Mouse (Mus musculus) cerebellum, adult 2 months (tissue): ENCODE measurements at regions not wholly inside any gene's neighbourhood (a gene's known extent, or its start where the extent isn't known, plus 50 kb on each side); places are given as distances from the start of the nearest gene placed in this dataset.

Experiments used
- DNase-seq, 2 experiments: peaks; one replicate each; pipeline ENCODE4 v3.0.0; 2021
- H3K27ac ChIP-seq: fragments of 200-500 bp; 2 replicates; pipeline ENCODE4 v1.5.1; 2012; ENCODE audit warnings: low read length, control low read depth, inconsistent platforms; ENCODE audit not compliant: insufficient read depth
- H3K27me3 ChIP-seq: fragments of 200-500 bp; 2 replicates; pipeline ENCODE4 v1.6.1; 2012; ENCODE audit warnings: inconsistent platforms, mild to moderate bottlenecking, low read length, moderate library complexity; ENCODE audit not compliant: control insufficient read depth, insufficient read depth
- H3K4me1 ChIP-seq: fragments of 200-500 bp; 2 replicates; pipeline ENCODE4 v1.6.1; 2011; ENCODE audit warnings: low read length; ENCODE audit not compliant: control insufficient read depth, insufficient read depth
- H3K4me3 ChIP-seq: fragments of 200-500 bp; replicated peaks from 2 replicates; pipeline ENCODE3; 2011; ENCODE audit warnings: mild to moderate bottlenecking, low read depth, low read length, control low read depth; ENCODE audit not compliant: insufficient read depth
- CTCF ChIP-seq: fragments of 200-500 bp; IDR thresholded peaks from 2 replicates; pipeline ENCODE4 v1.5.1; 2011; ENCODE audit warnings: low read depth, mild to moderate bottlenecking, control low read depth, low read length, moderate library complexity, borderline replicate concordance; ENCODE audit not compliant: insufficient read depth
- POLR2A ChIP-seq: fragments of 200-500 bp; IDR thresholded peaks from 2 replicates; pipeline ENCODE4 v1.6.1; 2011; ENCODE audit warnings: low read length, control low read depth, borderline replicate concordance; ENCODE audit not compliant: insufficient read depth
- WGBS: fragments of 180-500 bp; shearing (Covaris S2); methylation state at CpG from one replicate; pipeline ENCODE4 v1.1.7; 2018; 5-methylcytosine and 5-hydroxymethylcytosine counted together

GRCm38 (mm10) chr5:53385513-53386148 lies 80.3 kb upstream of the Rbpj start:
- no peak for DNase-seq
- H3K4me3 ChIP-seq = no peak overlapping the region
- TF ChIP-seq POLR2A = no peak
- TF ChIP-seq CTCF = no peak
- WGBS = 89% methylated on average over 3 of the region's 3 CpGs
- no peaks in the 10 kb centered on the region for H3K4me1 ChIP-seq
- H3K27me3 ChIP-seq = no peaks in the 10 kb centered on the region
- H3K27ac ChIP-seq = no peak overlapping the region

DNA sequence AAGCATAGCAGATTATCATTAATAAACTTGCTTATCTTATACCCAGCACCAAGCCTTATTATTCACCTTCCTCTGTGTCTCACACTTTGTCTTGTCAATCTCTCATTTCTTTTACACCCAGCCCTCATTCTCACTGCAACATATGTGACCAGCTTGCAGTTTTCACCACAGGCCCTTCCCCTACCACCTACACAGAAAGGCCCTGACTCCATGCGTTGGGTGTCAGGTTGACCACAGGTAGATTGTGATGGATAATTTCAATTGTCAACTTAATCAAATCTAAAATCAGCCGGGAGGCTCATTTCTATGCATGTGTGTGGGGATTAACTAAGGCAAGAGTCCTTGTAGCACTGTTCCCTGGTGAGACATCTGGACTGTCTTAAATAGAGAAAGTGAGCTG lies 72.4 kb upstream of the Rbpj start:
- no peak for DNase-seq
- Histone ChIP-seq H3K27me3 (no peaks in the 10 kb centered on the region), H3K27ac (no peak overlapping the region), H3K4me1 (no peaks in the 10 kb centered on the region), H3K4me3 (no peak overlapping the region)
- TF ChIP-seq CTCF (no peak), POLR2A (no peak)
- 90% methylated on average over 2 of the region's 2 CpGs for WGBS

DNA sequence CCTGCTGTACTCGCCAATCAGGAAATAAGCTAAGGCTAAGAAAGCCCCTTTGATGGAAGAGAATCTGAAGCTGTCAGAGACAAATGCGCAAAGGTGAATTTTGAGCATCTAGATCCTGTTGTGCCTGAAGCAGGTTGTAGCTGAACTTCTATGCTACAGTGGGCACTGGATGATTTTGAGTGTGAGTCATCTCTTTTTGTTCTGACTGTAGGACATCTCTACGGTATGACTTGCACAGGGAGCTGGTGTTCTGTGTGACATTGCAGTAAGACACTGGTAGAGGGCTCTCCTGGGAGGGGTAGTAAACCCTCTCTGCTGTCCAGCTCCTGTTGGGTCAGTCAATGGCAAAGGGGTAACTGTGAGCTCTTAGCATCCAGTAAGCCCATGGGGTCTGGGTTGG lies 71.4 kb upstream of the Rbpj start:
- no peak for DNase-seq
- Histone ChIP-seq H3K27me3 (no peaks in the 10 kb centered on the region), H3K4me1 (no peaks in the 10 kb centered on the region), H3K4me3 (no peak overlapping the region), H3K27ac (no peak overlapping the region)
- WGBS = 91% methylated on average over 3 of the region's 3 CpGs
- no peak for TF ChIP-seq CTCF

GRCm38 (mm10) chr5:53398428-53399058 lies 67.4 kb upstream of the Rbpj start:
- no peaks in the 10 kb centered on the region for H3K27me3 ChIP-seq
- DNase-seq = no peak
- TF ChIP-seq CTCF (no peak), POLR2A (no peak)
- no peaks in the 10 kb centered on the region for H3K4me1 ChIP-seq
- H3K4me3 ChIP-seq = no peak overlapping the region
- no peak overlapping the region for H3K27ac ChIP-seq
- WGBS = 81% methylated on average over 8 of the region's 8 CpGs

DNA sequence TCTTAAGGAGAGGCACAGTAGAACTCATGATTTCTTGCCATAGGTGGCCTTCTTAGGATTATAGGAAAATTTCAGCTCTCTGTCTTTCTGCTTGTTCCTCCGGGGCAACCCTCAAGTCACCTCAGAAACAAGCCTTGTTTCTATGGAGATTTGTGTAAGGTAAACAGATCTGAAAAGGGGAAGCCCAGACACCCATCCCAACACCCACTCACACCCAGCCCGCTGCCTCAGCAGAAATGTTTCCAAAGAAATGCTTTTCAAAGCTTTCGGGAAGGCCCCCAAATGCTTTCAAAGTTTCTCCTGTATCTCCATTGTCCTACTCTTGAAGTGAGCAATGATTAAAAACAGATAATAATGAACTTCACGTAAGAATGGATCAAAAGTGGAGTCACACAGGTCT lies 64.9 kb upstream of the Rbpj start:
- H3K4me3 ChIP-seq = no peak overlapping the region

DNA sequence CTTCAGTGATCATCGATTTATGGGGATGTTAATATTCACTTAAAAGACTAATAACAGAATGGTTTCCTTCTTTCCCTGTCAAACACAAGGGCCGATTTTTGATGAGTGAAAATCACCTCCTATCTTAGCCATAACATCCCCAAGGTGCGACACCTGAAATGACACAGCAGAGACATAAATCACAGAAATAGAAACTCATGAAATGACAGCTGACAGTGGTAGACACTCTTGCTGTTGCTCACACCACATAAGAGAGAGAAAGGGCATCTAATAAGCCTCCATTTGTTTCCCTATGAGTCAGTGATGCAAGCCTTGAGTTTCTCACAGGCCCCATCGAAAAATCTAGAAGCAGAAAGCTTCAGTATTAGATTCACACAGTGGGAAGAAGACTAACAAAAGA lies 63.9 kb upstream of the Rbpj start:
- TF ChIP-seq CTCF (no peak), POLR2A (no peak)
- DNase-seq = no peak
- H3K27me3 ChIP-seq = no peaks in the 10 kb centered on the region
- H3K4me1 ChIP-seq = no peaks in the 10 kb centered on the region
- no peak overlapping the region for H3K4me3 ChIP-seq
- no peak overlapping the region for H3K27ac ChIP-seq
- WGBS = 93% methylated on average over 4 of the region's 4 CpGs

More for the DNA sequence above, 64.9 kb upstream of the Rbpj start:
- DNase-seq = no peak
- H3K27ac ChIP-seq = no peak overlapping the region
- no peaks in the 10 kb centered on the region for H3K4me1 ChIP-seq
- WGBS = 91% methylated on average over 4 of the region's 4 CpGs
- no peaks in the 10 kb centered on the region for H3K27me3 ChIP-seq
- TF ChIP-seq POLR2A (no peak), CTCF (no peak)

DNA sequence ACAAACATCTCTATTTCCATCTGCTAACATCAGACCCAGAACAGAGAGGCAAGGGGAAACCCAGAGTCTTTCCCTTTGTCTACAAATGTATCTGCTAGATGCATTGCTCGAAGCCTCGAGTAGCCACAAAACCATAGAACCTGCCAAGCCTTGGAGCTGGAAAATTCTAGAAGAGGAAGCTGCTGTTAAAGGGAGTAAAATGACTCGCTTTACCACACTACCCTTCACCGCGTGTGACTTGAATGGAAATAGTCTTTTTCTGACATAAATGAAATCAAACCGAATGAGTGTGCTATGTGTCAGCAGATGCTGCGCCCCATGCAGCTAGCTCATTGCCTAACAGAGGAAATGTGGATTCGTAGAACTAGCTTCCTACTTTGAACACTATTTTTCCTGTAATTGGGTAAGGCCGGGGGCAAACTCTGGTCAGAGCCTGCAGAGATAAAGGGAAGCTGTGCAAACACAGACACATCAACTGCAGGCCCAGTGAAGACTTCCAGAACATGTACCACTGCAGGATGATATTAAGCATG lies 63.3 kb upstream of the Rbpj start:
- no peaks in the 10 kb centered on the region for H3K4me1 ChIP-seq
- no peak overlapping the region for H3K27ac ChIP-seq
- DNase-seq = no peak
- no peaks in the 10 kb centered on the region for H3K27me3 ChIP-seq
- no peak overlapping the region for H3K4me3 ChIP-seq
- WGBS = 89% methylated on average over 9 of the region's 9 CpGs
- no peak for TF ChIP-seq CTCF
- no peak for TF ChIP-seq POLR2A

DNA sequence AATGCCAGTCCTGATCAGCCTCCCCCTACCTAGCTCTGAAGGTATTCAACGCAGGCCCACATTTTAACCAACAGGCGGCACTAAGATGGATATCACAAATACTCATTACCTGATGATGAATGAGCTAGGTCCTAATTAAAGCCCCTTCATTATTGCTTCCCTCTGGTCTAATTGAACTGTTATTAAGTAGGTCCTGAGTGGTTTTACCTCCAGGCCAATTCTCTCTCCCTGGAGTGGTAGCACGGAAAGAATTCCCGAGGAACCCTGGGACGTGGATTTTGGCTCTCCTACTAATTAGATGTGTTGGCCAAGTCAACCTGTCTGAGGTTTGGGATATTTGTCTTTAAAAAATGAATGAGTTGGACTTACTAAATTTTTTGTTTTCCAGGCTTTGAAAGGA lies 60.0 kb upstream of the Rbpj start:
- Histone ChIP-seq H3K4me3 (no peak overlapping the region), H3K4me1 (no peaks in the 10 kb centered on the region), H3K27ac (no peak overlapping the region), H3K27me3 (no peaks in the 10 kb centered on the region)
- WGBS = 58% methylated on average over 5 of the region's 5 CpGs
- no peak for TF ChIP-seq CTCF
- TF ChIP-seq POLR2A = no peak
- no peak for DNase-seq
